Comparison of ENCODE assay signal across 30 mouse cellular contexts in genomic region chr8:124836273-124836672, GRCm38 (mm10). TPM values are rescaled to one million over a fixed set of nuclear protein-coding genes. Genes with fewer than 3 reads are reported as not detected.
"Had no signal": no experiment of that assay in that cellular context is flagged by ENCODE, and none has a peak within 500 bp of the region (broad histone marks: within the 10 kb centered on the region; RNA-seq: fewer than 3 reads in every experiment).

No protein-coding gene starts in this region.

- H3K9ac ChIP-seq: heart, embryonic 13.5 days; heart, embryonic 15.5 days; hindbrain, embryonic 12.5 days; hindbrain, embryonic 14.5 days; intestine, embryonic 15.5 days; kidney, embryonic 15.5 days; limb, embryonic 12.5 days; liver, embryonic 13.5 days; liver, embryonic 15.5 days had no signal

- ATAC-seq: hindbrain, embryonic 16.5 days; inflammation-experienced regulatory T-cells, adult 6 months; intestine, embryonic 15.5 days; intestine, postnatal 0 days had no signal

- H3K27ac ChIP-seq: gastrocnemius, adult 2 months; heart, adult 2 months; heart, embryonic 13.5 days; heart, embryonic 15.5 days; hindbrain, embryonic 10.5 days; hindbrain, embryonic 12.5 days; hindbrain, embryonic 14.5 days; intestine, embryonic 15.5 days; kidney, embryonic 15.5 days; layer of hippocampus, adult 2 months; left cerebral cortex, adult 2 months; limb, embryonic 10.5 days; limb, embryonic 12.5 days; liver, embryonic 13.5 days; liver, embryonic 15.5 days had no signal

- H3K4me2 ChIP-seq: heart, embryonic 13.5 days; heart, embryonic 15.5 days; hindbrain, embryonic 12.5 days; hindbrain, embryonic 14.5 days; intestine, embryonic 15.5 days; kidney, embryonic 15.5 days; limb, embryonic 12.5 days; liver, embryonic 11.5 days; liver, embryonic 13.5 days; liver, embryonic 15.5 days had no signal

- H3K4me3 ChIP-seq: gastrocnemius, adult 2 months; heart, adult 2 months; heart, embryonic 13.5 days; heart, embryonic 15.5 days; hindbrain, embryonic 10.5 days; hindbrain, embryonic 12.5 days; intestine, embryonic 15.5 days; kidney, embryonic 15.5 days; layer of hippocampus, adult 2 months; left cerebral cortex, adult 2 months; limb, embryonic 10.5 days; limb, embryonic 12.5 days; liver, embryonic 13.5 days; liver, embryonic 15.5 days had no signal

- H3K9me3 ChIP-seq: heart, embryonic 13.5 days; heart, embryonic 15.5 days; hindbrain, embryonic 10.5 days; hindbrain, embryonic 12.5 days; intestine, embryonic 15.5 days; kidney, embryonic 15.5 days; limb, embryonic 10.5 days; limb, embryonic 12.5 days; liver, embryonic 13.5 days; liver, embryonic 15.5 days had no signal

- DNase-seq: gastrocnemius, adult 2 months; gastrocnemius, postnatal 10 days; gastrocnemius, postnatal 25 days; heart, adult 2 months; heart, postnatal 10 days; heart, postnatal 4 days; kidney, adult 18-20 months; kidney, adult 8-10 months; kidney, postnatal 10 days; kidney, postnatal 25 days; kidney, postnatal 4 days; liver; liver, embryonic 13.5 days had no signal

- H3K27me3 ChIP-seq: heart, embryonic 13.5 days; heart, embryonic 15.5 days; hindbrain, embryonic 12.5 days; intestine, embryonic 15.5 days; kidney, embryonic 15.5 days; limb, embryonic 12.5 days; liver, embryonic 15.5 days had no signal

- H3K4me1 ChIP-seq: hindbrain, embryonic 12.5 days; intestine, embryonic 15.5 days; liver, embryonic 13.5 days; liver, embryonic 15.5 days had no signal

RNA-seq across cellular contexts. Expression of gene Trim67, which starts 43.4 kb away (rescaled TPM):
- total RNA-seq: granulocyte monocyte progenitor cell, adult 5-6 weeks had no signal
- polyA plus RNA-seq: inflammation-experienced regulatory T-cells, adult 6 months; limb, embryonic 10.5 days had no signal
